Mouse (Mus musculus) cerebellum, postnatal 4 days (tissue): ENCODE measurements at regions not wholly inside any gene's neighbourhood (a gene's known extent, or its start where the extent isn't known, plus 50 kb on each side); places are given as distances from the start of the nearest gene placed in this dataset.

Experiments
- DNase-seq, 2 experiments: peaks; one replicate each; pipeline ENCODE4 v3.0.0; 2022; ENCODE audit warnings: low spot score in 2 of 2, mixed read lengths in 1 of 2

GRCm38 (mm10) chr1:183622341-183622740, 204.3 kb downstream of the Hhipl2 start:
- DNase-seq, result no peak

GRCm38 (mm10) chr1:183624266-183624665, 206.3 kb downstream of the Hhipl2 start:
- no peak for DNase-seq

- no peak for DNase-seq
These were observed 215.8 kb downstream of the Hhipl2 start for GRCm38 (mm10) chr1:183633810-183634209.

- no peak for DNase-seq
These were observed 216.8 kb downstream of the Hhipl2 start for GRCm38 (mm10) chr1:183634836-183635235.

GRCm38 (mm10) chr1:183637214-183637613, 219.2 kb downstream of the Hhipl2 start:
- no peak for DNase-seq

- no peak for DNase-seq
These were observed 221.3 kb downstream of the Hhipl2 start for GRCm38 (mm10) chr1:183639332-183639731.

- DNase-seq, result no peak
These were observed 222.6 kb downstream of the Hhipl2 start for GRCm38 (mm10) chr1:183640568-183640967.

- DNase-seq, result no peak
These were observed 226.0 kb downstream of the Hhipl2 start for GRCm38 (mm10) chr1:183644001-183644400.

GRCm38 (mm10) chr1:183653878-183654277, 235.9 kb downstream of the Hhipl2 start:
- no peak for DNase-seq

- peak in 1 of 2 experiments; percentile 55 for DNase-seq
These were observed 239.0 kb downstream of the Hhipl2 start for GRCm38 (mm10) chr1:183657043-183657442.

GRCm38 (mm10) chr1:183660541-183660940, 242.5 kb downstream of the Hhipl2 start:
- no peak for DNase-seq

GRCm38 (mm10) chr1:183662369-183663043, 244.5 kb downstream of the Hhipl2 start:
- DNase-seq, result no peak

GRCm38 (mm10) chr1:183669271-183669670, 251.3 kb downstream of the Hhipl2 start:
- no peak for DNase-seq

GRCm38 (mm10) chr1:183669674-183670073, 251.7 kb downstream of the Hhipl2 start:
- peak in 1 of 2 experiments; percentile 10 for DNase-seq

GRCm38 (mm10) chr1:183670542-183670941, 252.5 kb downstream of the Hhipl2 start:
- DNase-seq, result no peak

- no peak for DNase-seq
These were observed 253.5 kb downstream of the Hhipl2 start for GRCm38 (mm10) chr1:183671541-183671940.

- no peak for DNase-seq
These were observed 254.5 kb downstream of the Hhipl2 start for GRCm38 (mm10) chr1:183672521-183672920.

- DNase-seq, result no peak
These were observed 259.6 kb downstream of the Hhipl2 start for GRCm38 (mm10) chr1:183677585-183677984.

GRCm38 (mm10) chr1:183679949-183680348, 261.9 kb downstream of the Hhipl2 start:
- no peak for DNase-seq

- no peak for DNase-seq
These were observed 268.0 kb downstream of the Hhipl2 start for GRCm38 (mm10) chr1:183686056-183686455.

- DNase-seq, result no peak
These were observed 274.7 kb downstream of the Hhipl2 start for GRCm38 (mm10) chr1:183692756-183693155.

- peak in 1 of 2 experiments; percentile 18 for DNase-seq
These were observed 281.3 kb downstream of the Hhipl2 start for GRCm38 (mm10) chr1:183699284-183699683.

GRCm38 (mm10) chr1:183702888-183703287, 284.9 kb downstream of the Hhipl2 start:
- DNase-seq, result no peak

- DNase-seq, result no peak
These were observed 294.9 kb downstream of the Hhipl2 start for GRCm38 (mm10) chr1:183712895-183713294.
